Mouse (Mus musculus) midbrain, postnatal 0 days (tissue): ENCODE data around the gene Gm9639. TPM values are rescaled to one million over a fixed set of nuclear protein-coding genes. Genes with fewer than 3 reads are reported as not detected.
"Not testable (repeated sequence)": the region's sequence is repeated elsewhere in the genome, so short reads cannot be mapped to it uniquely, and the experiment has no call there.

Experiments used
- ATAC-seq: fragments of 200-750 bp; cut with Nextera tagmentation; 2 replicates; pipeline ENCODE4 v1.8.0; 2017; ENCODE audit warnings: moderate number of reproducible peaks, mild to moderate bottlenecking, moderate TSS enrichment, moderate library complexity; ENCODE audit not compliant: low FRiP score
- DNase-seq: peaks from one replicate; pipeline ENCODE4 v3.0.0-alpha.2; 2015; ENCODE audit warnings: low spot score
- H3K27ac ChIP-seq: fragments of 300-500 bp; sonication (generic); 2 replicates; pipeline ENCODE4 v1.5.1; 2014; ENCODE audit warnings: low read depth, mild to moderate bottlenecking, low read length, mixed read lengths
- H3K27me3 ChIP-seq: fragments of 300-500 bp; sonication (generic); 2 replicates; pipeline ENCODE4 v1.6.1; 2014; ENCODE audit warnings: low read length, control low read depth, mixed read lengths; ENCODE audit not compliant: insufficient read depth
- H3K36me3 ChIP-seq: fragments of 300-500 bp; sonication (generic); 2 replicates; pipeline ENCODE4 v1.6.1; 2014; ENCODE audit warnings: low read length, control low read depth, mixed read lengths; ENCODE audit not compliant: insufficient read depth
- H3K4me1 ChIP-seq: fragments of 300-500 bp; sonication (generic); 2 replicates; pipeline ENCODE4 v1.6.1; 2014; ENCODE audit warnings: mild to moderate bottlenecking, control low read depth, antibody characterized with exemption, low read length, mixed read lengths; ENCODE audit not compliant: insufficient read depth
- H3K4me2 ChIP-seq: fragments of 300-500 bp; sonication (generic); 2 replicates; pipeline ENCODE4 v1.6.1; 2014; ENCODE audit warnings: low read depth, mild to moderate bottlenecking, low read length, mixed read lengths; ENCODE audit not compliant: poor library complexity, severe bottlenecking
- H3K4me3 ChIP-seq: fragments of 300-500 bp; sonication (generic); 2 replicates; pipeline ENCODE4 v1.5.1; 2014; ENCODE audit warnings: low read depth, mild to moderate bottlenecking, low read length, moderate library complexity
- H3K9ac ChIP-seq: fragments of 300-500 bp; sonication (generic); replicated peaks from 2 replicates; pipeline ENCODE4 v1.6.1; 2014; ENCODE audit warnings: mild to moderate bottlenecking, low read length, moderate library complexity, mixed read lengths; ENCODE audit not compliant: poor library complexity, severe bottlenecking
- H3K9me3 ChIP-seq: fragments of 300-500 bp; sonication (generic); 2 replicates; pipeline ENCODE4 v1.6.1; 2016; ENCODE audit warnings: low read length, control low read depth
- CTCF ChIP-seq: IDR thresholded peaks from 2 replicates; pipeline ENCODE4 v1.5.1; 2016; ENCODE audit warnings: antibody characterized with exemption, mild to moderate bottlenecking
- WGBS: fragments of 180-500 bp; shearing (Covaris S2); extraction: QIAGEN DNeasy Blood & Tissue Kit; methylation state at CpG from one replicate; pipeline ENCODE4 v1.1.7; 2014; 5-methylcytosine and 5-hydroxymethylcytosine counted together
- polyA plus RNA-seq: library from polyadenylated mRNA; unstranded; fragments of >200 nt; fragmentation: Nextera tagmentation; extraction: Ambion mirVana; gene quantifications from 2 replicates; pipeline ENCODE4 v1.2.1, GENCODE M21; 2015
- total RNA-seq: library from RNA; depleted of rRNA; stranded (reverse); fragments of >200 nt; gene quantifications from 2 replicates; pipeline ENCODE4 v1.2.3, GENCODE M21; 2014

The Gm9639 gene
- total and polyA plus RNA-seq, 2 experiments from 2014 or later: not detected

DNA sequence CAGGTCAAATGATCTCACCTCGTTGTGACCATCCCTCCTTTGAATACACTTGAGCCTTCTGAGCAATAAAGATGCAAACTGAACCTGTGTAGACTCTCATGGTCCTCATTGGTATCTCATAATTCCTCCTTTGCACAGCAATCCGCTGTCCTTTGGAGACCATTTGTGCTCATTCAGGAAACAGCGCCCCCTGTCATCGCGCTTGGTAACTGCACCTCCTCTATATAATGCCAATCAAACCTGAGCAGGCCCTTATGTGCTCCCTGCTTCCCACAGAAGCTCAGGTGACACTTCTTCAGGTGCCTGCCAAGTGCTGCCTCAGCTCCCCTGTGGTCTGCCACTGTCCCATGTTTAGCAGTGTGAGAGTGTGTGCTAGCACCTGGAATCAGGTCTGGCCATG is 20.6 kb upstream of the Gm9639 start:
- ATAC-seq (no peak), DNase-seq (peak; percentile 36)
- no peak overlapping the region for H3K4me3 ChIP-seq
- no peak overlapping the region for H3K4me2 ChIP-seq
- H3K9ac ChIP-seq: no peak overlapping the region
- H3K36me3 ChIP-seq: no peaks in the 10 kb centered on the region
- TF ChIP-seq CTCF: peak; percentile 73
- WGBS: 35% methylated on average over 5 of the region's 5 CpGs
- no peak overlapping the region for H3K27ac ChIP-seq
- no peaks in the 10 kb centered on the region for H3K9me3 ChIP-seq
- H3K27me3 ChIP-seq: no peaks in the 10 kb centered on the region; the same call in 1 of the 2 replicates
- no peaks in the 10 kb centered on the region for H3K4me1 ChIP-seq

DNA sequence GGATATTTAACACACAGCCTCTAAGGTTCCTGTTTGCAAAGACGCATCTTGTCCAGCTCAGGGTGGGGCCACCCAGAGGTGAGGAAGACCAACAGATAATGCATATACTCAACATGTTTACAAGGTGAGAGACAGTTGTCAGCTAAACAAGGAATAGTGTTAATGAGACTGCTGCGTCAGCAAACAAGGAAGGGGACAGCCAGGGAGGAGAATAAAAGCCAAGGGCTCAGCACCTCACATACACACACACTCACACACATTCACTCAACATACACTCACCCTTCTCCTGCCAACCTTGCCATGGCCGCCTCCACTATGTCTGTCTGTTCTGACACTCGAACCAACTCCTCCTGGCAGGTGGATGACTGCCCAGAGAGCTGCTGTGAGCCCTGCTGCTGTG is 19.5 kb upstream of the Gm9639 start, which contains the start of gene Gm2696:
Gm2696 (plus strand) TSS at position 301 of the 400 bp plus-strand sequence.
- ATAC-seq: no peak
- no peak within 1 kb of the TSS for H3K4me3 ChIP-seq
- no peaks in the 10 kb centered on the region for H3K9me3 ChIP-seq
- no peak within 1 kb of the TSS for H3K4me2 ChIP-seq
- WGBS: 55% methylated on average over 4 of the region's 4 CpGs
- H3K27me3 ChIP-seq: no peaks in the 10 kb centered on the region; the same call in 1 of the 2 replicates
- H3K36me3 ChIP-seq: no peaks in the 10 kb centered on the region
- no peak for DNase-seq
- no peaks in the 10 kb centered on the region for H3K4me1 ChIP-seq
- no peak within 1 kb of the TSS for H3K27ac ChIP-seq
- no peak within 1 kb of the TSS for H3K9ac ChIP-seq
- no peak for TF ChIP-seq CTCF

DNA sequence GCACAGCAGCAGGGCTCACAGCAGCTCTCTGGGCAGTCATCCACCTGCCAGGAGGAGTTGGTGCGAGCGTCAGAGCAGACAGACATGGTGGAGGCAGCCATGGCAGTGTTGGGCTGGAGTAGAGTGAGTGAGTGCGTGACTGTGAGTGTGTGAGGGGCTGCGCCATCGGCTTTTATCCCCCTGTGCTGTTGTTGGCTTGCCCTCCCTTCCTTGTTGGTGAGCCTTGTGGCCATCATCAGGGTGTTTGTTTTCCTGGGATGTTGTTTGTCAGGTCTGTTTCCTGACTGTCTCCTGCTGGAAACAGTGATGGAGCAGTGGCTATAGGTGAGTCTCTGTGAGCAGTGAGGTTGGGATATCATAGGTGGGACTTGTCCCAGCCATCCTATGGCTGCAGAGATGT is 16.9 kb upstream of the Gm9639 start, which contains the start of gene Gm9507:
Gm9507 (minus strand) TSS at position 101 of the 400 bp plus-strand sequence.
- 75% methylated on average over 5 of the region's 5 CpGs for WGBS
- Histone ChIP-seq H3K9me3 (no peaks in the 10 kb centered on the region), H3K36me3 (no peaks in the 10 kb centered on the region), H3K27me3 (no peaks in the 10 kb centered on the region), H3K4me2 (no peak within 1 kb of the TSS), H3K4me1 (no peaks in the 10 kb centered on the region), H3K9ac (no peak within 1 kb of the TSS), H3K4me3 (no peak within 1 kb of the TSS), H3K27ac (no peak within 1 kb of the TSS)
- ATAC-seq: no peak
- no peak for TF ChIP-seq CTCF
- no peak for DNase-seq

DNA sequence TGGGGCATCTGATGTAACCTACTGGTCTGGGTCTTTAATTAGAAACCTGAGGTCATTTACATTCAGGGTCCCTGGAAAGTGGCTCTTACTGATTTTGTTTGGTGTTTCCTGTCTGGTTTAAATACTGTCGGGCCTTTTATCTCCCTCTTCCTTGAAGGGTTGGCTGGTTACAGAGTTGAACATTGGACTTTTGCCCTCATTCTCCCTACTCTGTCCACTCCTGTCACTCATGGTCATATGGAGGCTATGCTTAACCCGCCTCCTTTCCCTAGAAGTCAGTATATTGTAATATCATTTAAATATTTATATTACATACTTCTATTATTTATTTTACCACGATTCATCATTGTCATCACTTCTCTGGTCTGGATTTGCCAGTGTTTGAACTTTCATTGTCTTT is 9.2 kb upstream of the Gm9639 start:
- no peak overlapping the region for H3K9ac ChIP-seq
- H3K9me3 ChIP-seq: no peaks in the 10 kb centered on the region
- no peak overlapping the region for H3K4me3 ChIP-seq
- no peaks in the 10 kb centered on the region for H3K36me3 ChIP-seq
- DNase-seq: no peak
- ATAC-seq: no peak
- no peak overlapping the region for H3K4me2 ChIP-seq
- no peak for TF ChIP-seq CTCF
- no peak overlapping the region for H3K27ac ChIP-seq
- 80% methylated on average over 3 of the region's 3 CpGs for whole genome bisulfite sequencing
- no peaks in the 10 kb centered on the region for H3K4me1 ChIP-seq
- H3K27me3 ChIP-seq: no peaks in the 10 kb centered on the region

DNA sequence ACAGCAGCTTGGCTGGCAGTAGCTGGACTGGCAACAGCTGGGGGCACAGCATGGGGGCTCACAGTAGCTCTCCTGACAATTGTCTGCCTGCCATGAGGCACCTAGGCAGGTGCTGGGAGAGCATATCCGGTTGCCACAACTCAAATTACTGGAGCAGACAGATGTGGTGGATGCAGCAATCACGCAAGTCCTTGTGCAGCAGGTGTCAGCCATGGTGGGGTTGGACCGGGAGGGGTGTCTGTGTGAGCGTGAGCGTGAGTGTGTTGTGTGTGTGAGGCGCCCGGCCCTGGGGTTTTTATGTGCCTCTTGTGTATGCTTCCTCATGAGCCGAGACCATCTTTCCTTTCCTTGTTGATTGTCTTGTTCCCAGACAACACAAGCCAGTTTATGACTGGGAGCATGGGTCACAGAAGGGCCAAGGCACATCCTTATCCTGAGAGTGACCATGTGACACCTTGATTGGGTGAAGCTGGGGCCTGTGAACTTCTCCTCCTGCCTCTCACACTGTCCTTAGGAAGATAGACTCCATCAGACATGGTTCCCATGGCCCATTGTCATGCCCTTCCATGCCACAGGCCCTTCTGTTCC is 4.1 kb upstream of the Gm9639 start, which contains the start of gene Gm19668:
Gm19668 (minus strand) TSS at position 213 of the 588 bp plus-strand sequence.
- no peak for TF ChIP-seq CTCF
- H3K27ac ChIP-seq: no peak within 1 kb of the TSS
- H3K4me3 ChIP-seq: no peak within 1 kb of the TSS
- no peak within 1 kb of the TSS for H3K9ac ChIP-seq
- ATAC-seq (no peak), DNase-seq (no peak)
- no peaks in the 10 kb centered on the region for H3K27me3 ChIP-seq
- H3K4me1 ChIP-seq: no peaks in the 10 kb centered on the region
- no peaks in the 10 kb centered on the region for H3K36me3 ChIP-seq
- no peaks in the 10 kb centered on the region for H3K9me3 ChIP-seq
- WGBS: 71% methylated on average over 8 of the region's 8 CpGs
- no peak within 1 kb of the TSS for H3K4me2 ChIP-seq

DNA sequence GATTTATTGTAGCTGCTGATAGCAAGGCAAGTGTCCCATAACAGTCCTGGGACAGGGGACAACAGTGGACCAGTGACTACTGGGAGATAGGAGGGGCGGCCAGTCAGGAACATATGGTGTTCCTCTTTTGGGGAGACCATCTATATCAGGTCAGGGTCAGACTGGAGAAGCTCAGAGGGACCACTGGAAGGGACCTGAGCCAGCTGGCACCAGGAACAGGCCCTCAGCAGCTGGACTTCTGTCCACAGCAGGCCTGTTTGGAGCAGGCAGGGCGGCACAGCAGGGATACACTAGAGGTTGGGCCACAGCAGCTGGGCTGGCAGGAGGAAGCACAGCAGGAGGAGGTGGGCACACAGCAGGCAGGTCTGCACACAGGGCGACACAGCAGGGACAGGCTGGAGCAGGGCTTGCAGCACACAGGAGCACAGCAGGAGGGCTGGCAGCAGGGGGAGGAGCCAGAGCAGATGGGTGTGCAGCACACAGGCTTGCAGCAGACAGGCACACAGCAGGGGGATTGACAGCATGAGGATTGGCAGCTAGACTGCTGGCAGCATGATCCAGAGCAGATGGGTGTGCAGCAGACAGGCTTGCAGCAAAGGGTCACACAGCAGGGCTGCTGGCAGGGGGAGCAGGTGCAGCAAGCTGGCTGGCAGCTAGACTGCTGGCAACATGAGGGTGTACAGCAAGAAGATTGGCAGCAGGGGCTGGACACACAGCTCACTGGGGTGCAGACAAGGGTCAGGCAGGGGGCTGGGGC is 3.5 kb upstream of the Gm9639 start:
- not testable (repeated sequence) for ATAC-seq, H3K27me3 ChIP-seq, H3K27ac ChIP-seq, H3K4me1 ChIP-seq, H3K9me3 ChIP-seq, H3K36me3 ChIP-seq, H3K4me3 ChIP-seq, DNase-seq, H3K9ac ChIP-seq, H3K4me2 ChIP-seq
- 39% methylated on average over 3 of the region's 3 CpGs for WGBS
